Comparison of ENCODE assay signal across 9 mouse cellular contexts in genomic region chr12:108657350-108657749, GRCm38 (mm10). TPM values are rescaled to one million over a fixed set of nuclear protein-coding genes. Genes with fewer than 3 reads are reported as not detected.
A peak's percentile ranks its signal among the peaks of the same experiment; 100 is the strongest.
DNase-seq lines count a peak whose midpoint lies in the region; ATAC-seq lines count a peak whose summit lies in the region.
"Had no signal": no experiment of that assay in that cellular context is flagged by ENCODE, and none has a peak within 500 bp of the region (broad histone marks: within the 10 kb centered on the region; RNA-seq: fewer than 3 reads in every experiment).

No protein-coding gene starts in this region.

- ATAC-seq in CD4-positive, CD25-positive, alpha-beta regulatory T cell, adult 4 months: peak; percentile 74
- ATAC-seq in heart, embryonic 15.5 days (replicated peaks; ENCODE audit: insufficient number of reproducible peaks, insufficient read depth, low FRiP score, low read depth): 0 out of 2 replicates have a peak, but pooled peaks have one; percentile 42
- 0 out of 2 replicates have a peak, but pooled peaks have one; percentile 26 for ATAC-seq in limb, embryonic 11.5 days (ENCODE audit: insufficient number of reproducible peaks, low FRiP score, low TSS enrichment, low read depth)
- ATAC-seq in erythroblast, adult 5-6 weeks (replicated peaks; ENCODE audit: low FRiP score, poor library complexity, severe bottlenecking): no peak

- H3K9ac ChIP-seq in heart, embryonic 15.5 days: no peak overlapping the region
- H3K9ac ChIP-seq in limb, embryonic 11.5 days (ENCODE audit: low read length): no peak overlapping the region

- no peaks in the 10 kb centered on the region for H3K9me3 ChIP-seq in heart, embryonic 15.5 days (replicated peaks)
- no peaks in the 10 kb centered on the region for H3K9me3 ChIP-seq in limb, embryonic 11.5 days (ENCODE audit: control insufficient read depth, low read length)

- WGBS in heart, embryonic 15.5 days: 88% methylated on average over 1 of the region's 1 CpGs
- 80% methylated on average over 1 of the region's 1 CpGs for WGBS in limb, embryonic 11.5 days

- H3K4me1 ChIP-seq in heart, embryonic 15.5 days (replicated peaks): peaks cover 20% of the 10 kb centered on the region
- H3K4me1 ChIP-seq in limb, embryonic 11.5 days (ENCODE audit: control insufficient read depth, insufficient read depth, low read length): no peaks in the 10 kb centered on the region

- DNase-seq in gastrocnemius, postnatal 10 days: peak; percentile 49
- DNase-seq in gastrocnemius, postnatal 25 days: no peak
- peak; percentile 5 for DNase-seq in c-Kit-positive CD71-positive TER-119-negative erythroid progenitor cells, embryonic 14.5 days (ENCODE audit: low read depth)
- peak; percentile 65 for DNase-seq in limb, embryonic 11.5 days (ENCODE audit: low spot score)
- peak; percentile 42 to 62 for DNase-seq in natural killer cell, adult 2 months (ENCODE audit: low spot score in 2 of 2)

- no peaks in the 10 kb centered on the region for H3K27me3 ChIP-seq in heart, embryonic 15.5 days
- H3K27me3 ChIP-seq in limb, embryonic 11.5 days (ENCODE audit: control insufficient read depth, insufficient read depth, low read length): no peaks in the 10 kb centered on the region; the same call in 1 of the 2 replicates

- peak overlapping the region; percentile 18; the same call in 1 of the 2 replicates for H3K27ac ChIP-seq in heart, embryonic 15.5 days
- H3K27ac ChIP-seq in limb, embryonic 11.5 days (replicated peaks; ENCODE audit: low read depth, low read length): no peak overlapping the region

- H3K4me2 ChIP-seq in heart, embryonic 15.5 days: no peak overlapping the region
- no peak overlapping the region for H3K4me2 ChIP-seq in limb, embryonic 11.5 days (ENCODE audit: low read depth, severe bottlenecking)

- H3K4me3 ChIP-seq in heart, embryonic 15.5 days: no peak overlapping the region
- H3K4me3 ChIP-seq in limb, embryonic 11.5 days (ENCODE audit: low read depth, low read length): no peak overlapping the region
- H3K4me3 ChIP-seq: myocyte had no signal

- H3K36me3 ChIP-seq in heart, embryonic 15.5 days: peaks cover 18% of the 10 kb centered on the region
- H3K36me3 ChIP-seq in limb, embryonic 11.5 days (ENCODE audit: control insufficient read depth, insufficient read depth, low read length): peaks cover 9% of the 10 kb centered on the region; the same call in 1 of the 2 replicates

RNA-seq across cellular contexts. Expression of gene Degs2, which starts 44.8 kb away (rescaled TPM):
- under 1 TPM; 0.19 to 0.20 TPM for total RNA-seq in gastrocnemius, postnatal 10 days (2021)
- under 1 TPM in 1 of 2 experiments, not detected in 1; 0.19 TPM for total RNA-seq in gastrocnemius, postnatal 25 days (2021)
- 1 to 10 TPM; 7.4 to 7.8 TPM for polyA plus RNA-seq in CD4-positive, CD25-positive, alpha-beta regulatory T cell, adult 4 months (2017; shearing (Covaris generic))
- polyA plus RNA-seq in heart, embryonic 15.5 days (2015; fragmentation: Nextera tagmentation; extraction: Ambion mirVana): 0.54 and 2.1 TPM in 2 replicates
- 1.6 and 1.9 TPM in 2 replicates for polyA plus RNA-seq in limb, embryonic 11.5 days (2014; fragmentation: Nextera tagmentation; extraction: Ambion mirVana)
- total RNA-seq in erythroblast, adult 5-6 weeks (2015; ENCODE audit: low replicate concordance): not detected in 2 replicates
- total RNA-seq in erythroblast, adult 5-6 weeks (2017; ENCODE audit: low replicate concordance): not detected in 2 replicates
